Mouse (Mus musculus) cerebellum, adult 2 months (tissue): ENCODE results near the gene Oprd1.

Experiments
- CTCF ChIP-seq: fragments of 200-500 bp; IDR thresholded peaks from 2 replicates; pipeline ENCODE4 v1.5.1; 2011; ENCODE audit warnings: low read depth, mild to moderate bottlenecking, control low read depth, low read length, moderate library complexity, borderline replicate concordance; ENCODE audit not compliant: insufficient read depth
- POLR2A ChIP-seq: fragments of 200-500 bp; IDR thresholded peaks from 2 replicates; pipeline ENCODE4 v1.6.1; 2011; ENCODE audit warnings: low read length, control low read depth, borderline replicate concordance; ENCODE audit not compliant: insufficient read depth

GRCm38 (mm10) chr4:132132297-132132696 lies 12.0 kb downstream of the Oprd1 start:
- TF ChIP-seq POLR2A (no peak), CTCF (no peak)
